Mouse (Mus musculus): ENCODE data around the gene Gm5788. TPM values are rescaled to one million over a fixed set of nuclear protein-coding genes. Genes with fewer than 3 reads are reported as not detected.
A peak's percentile ranks its signal among the peaks of the same experiment; 100 is the strongest.
"Not testable (repeated sequence)": the region's sequence is repeated elsewhere in the genome, so short reads cannot be mapped to it uniquely, and the experiment has no call there.

Gm5788 gene
- not detected in 2 replicates for polyA plus RNA-seq (2014; fragmentation: Nextera tagmentation; extraction: Ambion mirVana)

DNA sequence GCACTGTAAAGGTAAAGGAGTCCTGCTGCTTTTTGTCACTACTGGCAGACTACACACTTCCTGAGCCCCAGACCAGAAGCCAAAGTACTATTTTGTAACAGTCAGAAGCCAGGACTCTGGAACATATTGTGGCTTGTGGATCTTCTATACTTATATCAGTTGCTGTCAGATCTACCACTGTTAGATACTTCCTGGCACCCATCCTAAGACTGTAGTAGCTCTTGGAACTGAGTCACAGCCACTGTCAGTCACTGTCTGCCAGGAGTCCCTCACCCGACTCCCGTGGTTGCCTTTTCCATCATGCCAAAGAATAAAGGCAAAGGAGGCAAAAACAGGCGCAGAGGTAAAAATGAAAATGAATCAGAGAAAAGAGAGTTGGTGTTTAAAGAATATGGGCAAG is at the start of gene Gm5788:
Gene Gm5788, plus strand, starts transcription at position 301 of the 400 bp plus-strand sequence.
- H3K4me1 ChIP-seq (ENCODE audit: control insufficient read depth, insufficient read depth, low read length); H3K9ac ChIP-seq (replicated peaks; ENCODE audit: low read length); H3K4me3 ChIP-seq (ENCODE audit: low read depth, low read length); H3K36me3 ChIP-seq (replicated peaks; ENCODE audit: control insufficient read depth, insufficient read depth, low read depth, low read length); H3K27me3 ChIP-seq (ENCODE audit: control insufficient read depth, insufficient read depth, low read length); H3K4me2 ChIP-seq (ENCODE audit: low read depth, low read length); DNase-seq (ENCODE audit: low spot score); H3K27ac ChIP-seq (replicated peaks; ENCODE audit: low read depth, low read length); ATAC-seq (replicated peaks; ENCODE audit: insufficient number of reproducible peaks, low FRiP score, low TSS enrichment, low read depth); H3K9me3 ChIP-seq (replicated peaks; ENCODE audit: control insufficient read depth, low read length): not testable (repeated sequence)
- 98% methylated on average over 3 of the region's 3 CpGs for WGBS

DNA sequence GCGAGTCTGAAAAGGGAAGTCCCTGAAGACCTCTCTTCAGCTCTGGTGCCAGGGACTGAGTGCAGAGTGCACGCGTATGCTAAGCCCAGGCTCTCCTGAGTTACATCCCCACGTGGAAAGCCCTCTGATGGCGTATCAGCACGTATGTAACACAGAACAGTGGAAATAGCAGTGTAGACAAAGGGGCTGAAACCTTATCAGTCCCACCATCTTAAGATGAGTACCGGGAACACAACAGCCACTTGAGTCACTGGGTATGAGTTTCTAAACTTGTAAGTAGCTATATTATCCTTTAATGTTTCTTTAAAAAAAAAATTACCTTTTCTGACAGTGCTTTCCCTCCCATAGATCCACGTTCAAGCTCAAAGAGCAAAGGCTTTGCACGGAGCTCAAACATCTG is 45.1 kb upstream of the Gm5788 start:
- no peaks in the 10 kb centered on the region for H3K9me3 ChIP-seq (replicated peaks; ENCODE audit: control insufficient read depth, low read length)
- H3K36me3 ChIP-seq (replicated peaks; ENCODE audit: control insufficient read depth, insufficient read depth, low read depth, low read length): peaks cover 18% of the 10 kb centered on the region
- WGBS: 91% methylated on average over 9 of the region's 9 CpGs
- DNase-seq (ENCODE audit: low spot score): no peak
- no peak overlapping the region for H3K27ac ChIP-seq (replicated peaks; ENCODE audit: low read depth, low read length)
- ATAC-seq (replicated peaks; ENCODE audit: insufficient number of reproducible peaks, low FRiP score, low TSS enrichment, low read depth): no peak
- H3K4me3 ChIP-seq (ENCODE audit: low read depth, low read length): no peak overlapping the region
- H3K27me3 ChIP-seq (ENCODE audit: control insufficient read depth, insufficient read depth, low read length): no peaks in the 10 kb centered on the region
- no peak overlapping the region for H3K4me2 ChIP-seq (ENCODE audit: low read depth, low read length)
- no peak overlapping the region for H3K9ac ChIP-seq (replicated peaks; ENCODE audit: low read length)
- H3K4me1 ChIP-seq (ENCODE audit: control insufficient read depth, insufficient read depth, low read length): no peaks in the 10 kb centered on the region

DNA sequence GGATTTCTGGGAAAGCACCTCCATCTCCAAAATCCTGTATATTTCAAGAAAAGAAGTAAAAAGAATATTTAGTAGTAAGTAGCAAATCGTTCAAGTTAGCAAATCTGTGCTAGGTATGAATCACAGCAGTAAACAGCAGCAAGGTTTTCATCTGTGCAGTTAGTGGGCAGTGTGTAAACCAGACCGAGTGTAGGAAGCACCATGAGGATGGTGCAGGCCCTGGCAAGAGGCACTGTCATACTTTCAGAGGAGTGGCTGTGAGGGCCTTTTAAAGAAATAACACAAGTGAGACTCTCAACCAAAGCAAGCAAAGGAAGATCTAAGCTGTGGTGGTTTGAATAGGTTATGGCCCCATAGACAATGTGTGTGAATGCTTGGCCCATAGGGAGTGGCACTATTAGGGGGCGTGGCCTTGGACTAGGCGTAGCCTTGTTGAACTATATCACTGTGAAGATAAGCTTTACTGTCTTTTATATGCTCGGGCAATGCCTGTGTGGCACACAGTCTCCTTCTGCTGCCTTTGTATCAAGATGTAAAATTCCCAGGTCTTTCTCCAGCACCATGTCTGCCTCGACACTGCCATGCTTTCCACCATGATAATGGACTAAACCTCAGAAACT is 29.7 kb upstream of the Gm5788 start:
- WGBS: 92% methylated on average over 6 of the region's 6 CpGs
- DNase-seq (ENCODE audit: low spot score) (no peak), ATAC-seq (replicated peaks; ENCODE audit: insufficient number of reproducible peaks, low FRiP score, low TSS enrichment, low read depth) (no peak)
- Histone ChIP-seq H3K9ac (replicated peaks; ENCODE audit: low read length) (no peak overlapping the region), H3K27me3 (ENCODE audit: control insufficient read depth, insufficient read depth, low read length) (no peaks in the 10 kb centered on the region), H3K4me2 (ENCODE audit: low read depth, low read length) (no peak overlapping the region), H3K4me3 (ENCODE audit: low read depth, low read length) (no peak overlapping the region), H3K4me1 (ENCODE audit: control insufficient read depth, insufficient read depth, low read length) (no peaks in the 10 kb centered on the region), H3K27ac (replicated peaks; ENCODE audit: low read depth, low read length) (no peak overlapping the region), H3K36me3 (replicated peaks; ENCODE audit: control insufficient read depth, insufficient read depth, low read depth, low read length) (peaks cover 13% of the 10 kb centered on the region), H3K9me3 (replicated peaks; ENCODE audit: control insufficient read depth, low read length) (no peaks in the 10 kb centered on the region)

DNA sequence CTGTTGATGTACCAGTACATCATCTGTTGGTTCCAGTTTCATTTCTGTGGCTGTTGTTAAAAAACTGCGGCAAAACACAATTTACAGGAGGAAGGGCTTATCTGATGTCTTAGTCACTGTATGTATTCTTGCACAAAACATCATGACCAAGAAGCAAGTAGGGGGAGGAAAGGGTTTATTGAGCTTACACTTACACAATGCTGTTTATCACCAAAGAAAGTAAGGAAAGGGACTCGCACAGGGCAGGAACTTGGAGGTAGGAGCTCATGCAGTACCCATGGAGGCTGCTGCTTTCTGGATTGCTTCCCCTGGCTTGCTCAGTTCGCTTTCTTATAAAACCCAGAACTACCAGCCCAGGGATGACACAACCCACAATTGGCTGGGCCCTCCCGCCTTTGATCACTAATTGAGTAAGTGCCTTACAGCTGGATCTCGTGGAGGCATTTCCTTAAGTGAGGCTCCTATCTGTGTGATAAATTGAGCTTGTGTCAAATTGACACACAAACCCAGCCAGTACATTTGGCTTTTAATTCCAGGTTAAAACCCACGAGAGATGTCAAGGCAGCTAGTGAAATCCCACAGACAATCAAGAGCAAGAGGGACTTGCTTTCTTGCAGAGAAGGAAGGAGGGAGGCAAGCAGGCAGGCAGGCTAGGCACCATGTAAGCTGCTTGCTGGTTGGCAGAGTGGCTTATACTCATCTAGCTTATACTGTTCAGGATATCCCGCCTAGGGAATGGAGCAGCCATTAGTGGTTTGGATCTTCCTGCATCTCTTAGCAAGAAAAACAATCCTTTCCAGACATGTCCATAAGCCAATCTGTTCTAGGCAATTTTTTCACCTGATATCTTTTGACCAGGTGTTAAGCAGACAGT is 24.0 kb upstream of the Gm5788 start:
- Histone ChIP-seq H3K27ac (replicated peaks; ENCODE audit: low read depth, low read length) (no peak overlapping the region), H3K4me3 (ENCODE audit: low read depth, low read length) (peak overlapping the region; percentile 65), H3K4me1 (ENCODE audit: control insufficient read depth, insufficient read depth, low read length) (no peaks in the 10 kb centered on the region), H3K9ac (replicated peaks; ENCODE audit: low read length) (no peak overlapping the region), H3K36me3 (replicated peaks; ENCODE audit: control insufficient read depth, insufficient read depth, low read depth, low read length) (peaks cover 2% of the 10 kb centered on the region; the same call in 1 of the 2 replicates), H3K9me3 (replicated peaks; ENCODE audit: control insufficient read depth, low read length) (no peaks in the 10 kb centered on the region), H3K27me3 (ENCODE audit: control insufficient read depth, insufficient read depth, low read length) (no peaks in the 10 kb centered on the region), H3K4me2 (ENCODE audit: low read depth, low read length) (peak overlapping the region; percentile 27; the same call in 1 of the 2 replicates)
- WGBS: 68% methylated on average over 7 of the region's 7 CpGs
- ATAC-seq (replicated peaks; ENCODE audit: insufficient number of reproducible peaks, low FRiP score, low TSS enrichment, low read depth) (no peak), DNase-seq (ENCODE audit: low spot score) (no peak)

DNA sequence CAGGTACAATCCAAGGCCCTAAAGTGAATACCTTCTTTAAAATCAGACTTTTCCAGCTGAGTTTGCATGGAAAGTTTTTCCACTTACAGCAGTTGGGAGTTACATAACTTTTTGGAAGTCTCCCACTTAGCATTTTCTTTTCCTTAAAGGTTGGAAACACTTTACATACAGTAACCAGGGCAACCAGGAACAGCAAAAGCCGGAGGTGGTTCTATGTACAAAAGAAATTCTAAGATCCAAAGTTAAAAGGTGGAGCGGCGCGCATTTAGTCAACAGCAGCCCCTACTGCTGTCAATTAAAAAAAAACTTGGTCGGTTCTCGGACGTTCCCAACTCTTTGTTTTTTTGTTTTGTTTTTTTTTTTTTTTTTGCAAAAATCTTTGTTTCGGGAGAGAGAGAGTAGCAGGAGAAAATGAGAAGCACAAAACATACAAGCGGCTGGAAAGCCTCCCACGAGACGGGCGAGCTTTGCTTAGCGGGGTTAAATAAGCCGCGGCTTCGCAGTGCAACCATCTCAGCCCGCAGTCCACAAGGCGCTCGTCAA is 23.0 kb upstream of the Gm5788 start:
- Histone ChIP-seq H3K4me2 (ENCODE audit: low read depth, low read length) (peak overlapping the region; percentile 48), H3K9ac (replicated peaks; ENCODE audit: low read length) (peak overlapping the region; percentile 84), H3K9me3 (replicated peaks; ENCODE audit: control insufficient read depth, low read length) (no peaks in the 10 kb centered on the region), H3K36me3 (replicated peaks; ENCODE audit: control insufficient read depth, insufficient read depth, low read depth, low read length) (peaks cover 2% of the 10 kb centered on the region; the same call in 1 of the 2 replicates), H3K27ac (replicated peaks; ENCODE audit: low read depth, low read length) (peak overlapping the region; percentile 42; the same call in 1 of the 2 replicates), H3K27me3 (ENCODE audit: control insufficient read depth, insufficient read depth, low read length) (no peaks in the 10 kb centered on the region), H3K4me1 (ENCODE audit: control insufficient read depth, insufficient read depth, low read length) (no peaks in the 10 kb centered on the region), H3K4me3 (ENCODE audit: low read depth, low read length) (peak overlapping the region; percentile 65)
- WGBS: under 1% methylated on average over 19 of the region's 19 CpGs
- ATAC-seq (replicated peaks; ENCODE audit: insufficient number of reproducible peaks, low FRiP score, low TSS enrichment, low read depth) (no peak), DNase-seq (ENCODE audit: low spot score) (peak; percentile 44)

DNA sequence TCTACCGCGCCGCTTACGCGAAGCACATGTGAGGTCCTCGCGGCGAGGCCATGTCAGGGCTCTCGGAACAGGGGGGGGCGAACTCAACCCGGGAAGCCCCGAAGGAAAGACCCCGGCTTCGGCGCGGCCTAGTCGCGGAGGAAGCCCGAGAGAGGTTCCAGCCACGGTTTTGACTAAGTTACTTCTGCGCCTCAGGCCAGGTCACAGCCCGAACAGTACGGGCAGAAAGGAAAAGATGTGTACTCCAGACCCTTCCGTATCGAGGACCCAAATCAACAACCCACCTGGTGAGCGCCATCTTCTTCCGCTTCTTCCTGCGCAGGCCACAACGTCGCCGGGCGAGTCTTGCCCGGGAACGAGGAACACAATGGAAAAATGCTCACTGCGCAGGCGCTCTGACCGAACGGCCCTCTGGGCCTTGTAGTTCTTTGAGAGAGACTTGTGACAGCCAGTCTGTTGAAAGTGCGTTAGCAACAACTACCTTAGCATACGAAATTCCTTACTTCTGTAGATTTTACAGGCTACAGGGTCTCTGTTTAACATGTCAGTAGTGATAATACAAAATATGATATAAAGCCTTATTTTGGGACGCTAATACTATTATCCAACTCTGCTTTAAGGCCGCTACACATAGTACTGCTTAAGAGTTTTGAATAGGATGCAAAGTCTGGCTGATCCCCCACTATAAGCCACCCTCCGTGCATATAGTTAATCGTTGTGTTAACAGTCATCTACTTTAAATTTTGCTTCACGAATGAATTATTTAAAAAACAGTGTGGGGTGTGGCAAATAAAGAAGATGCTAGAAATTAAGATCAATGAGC is 22.3 kb upstream of the Gm5788 start, which contains the start of gene Snw1:
Gene Snw1, minus strand, starts transcription at position 311 of the 823 bp plus-strand sequence.
- Histone ChIP-seq H3K4me1 (ENCODE audit: control insufficient read depth, insufficient read depth, low read length) (no peaks in the 10 kb centered on the region), H3K27me3 (ENCODE audit: control insufficient read depth, insufficient read depth, low read length) (no peaks in the 10 kb centered on the region), H3K9ac (replicated peaks; ENCODE audit: low read length) (peak within 1 kb of the TSS; percentile 84), H3K4me2 (ENCODE audit: low read depth, low read length) (peak within 1 kb of the TSS; percentile 48), H3K36me3 (replicated peaks; ENCODE audit: control insufficient read depth, insufficient read depth, low read depth, low read length) (peaks cover 2% of the 10 kb centered on the region; the same call in 1 of the 2 replicates), H3K9me3 (replicated peaks; ENCODE audit: control insufficient read depth, low read length) (no peaks in the 10 kb centered on the region), H3K4me3 (ENCODE audit: low read depth, low read length) (peak within 1 kb of the TSS; percentile 65), H3K27ac (replicated peaks; ENCODE audit: low read depth, low read length) (peak within 1 kb of the TSS; percentile 42; the same call in 1 of the 2 replicates)
- DNase-seq (ENCODE audit: low spot score) (peak; percentile 97), ATAC-seq (replicated peaks; ENCODE audit: insufficient number of reproducible peaks, low FRiP score, low TSS enrichment, low read depth) (peak; percentile 94)
- WGBS: 3% methylated on average over 45 of the region's 45 CpGs

DNA sequence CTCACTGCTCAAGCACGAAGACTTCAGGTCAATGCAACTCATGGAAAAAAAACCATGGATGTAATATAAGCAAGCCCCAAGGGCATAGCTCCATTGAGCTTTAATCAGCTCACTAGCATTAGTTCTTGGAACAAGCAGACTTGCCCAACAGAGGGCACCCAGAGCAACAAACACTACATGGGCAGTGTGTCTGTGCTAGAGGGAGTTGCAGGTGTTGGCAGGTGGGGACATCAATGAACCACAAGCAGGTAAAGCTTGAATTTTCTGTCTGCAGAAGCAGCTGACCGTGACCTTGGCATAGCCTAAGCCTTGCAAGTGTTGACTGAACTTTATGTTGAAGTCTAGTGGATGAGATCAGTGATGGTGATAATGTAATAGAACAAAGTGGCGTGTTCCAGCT is 19.8 kb upstream of the Gm5788 start:
- DNase-seq (ENCODE audit: low spot score): no peak
- 81% methylated on average over 3 of the region's 3 CpGs for WGBS
- Histone ChIP-seq H3K4me1 (ENCODE audit: control insufficient read depth, insufficient read depth, low read length) (no peaks in the 10 kb centered on the region), H3K27ac (replicated peaks; ENCODE audit: low read depth, low read length) (no peak overlapping the region), H3K4me2 (ENCODE audit: low read depth, low read length) (no peak overlapping the region), H3K36me3 (replicated peaks; ENCODE audit: control insufficient read depth, insufficient read depth, low read depth, low read length) (no peaks in the 10 kb centered on the region), H3K27me3 (ENCODE audit: control insufficient read depth, insufficient read depth, low read length) (no peaks in the 10 kb centered on the region), H3K9ac (replicated peaks; ENCODE audit: low read length) (no peak overlapping the region), H3K9me3 (replicated peaks; ENCODE audit: control insufficient read depth, low read length) (no peaks in the 10 kb centered on the region), H3K4me3 (ENCODE audit: low read depth, low read length) (no peak overlapping the region)
- ATAC-seq (replicated peaks; ENCODE audit: insufficient number of reproducible peaks, low FRiP score, low TSS enrichment, low read depth): no peak

Data from embryonic facial prominence, embryonic 11.5 days (tissue).